Mouse (Mus musculus) liver, postnatal 0 days (tissue): ENCODE measurements around the gene Afdn.

Experiments
- CTCF ChIP-seq: sonication (generic); IDR thresholded peaks from 2 replicates; pipeline ENCODE4 v1.5.1; 2016; ENCODE audit warnings: antibody characterized with exemption, low read depth
- EP300 ChIP-seq: IDR thresholded peaks from 2 replicates; pipeline ENCODE4 v1.6.1; 2016; ENCODE audit warnings: antibody characterized with exemption, low read depth, mild to moderate bottlenecking

DNA sequence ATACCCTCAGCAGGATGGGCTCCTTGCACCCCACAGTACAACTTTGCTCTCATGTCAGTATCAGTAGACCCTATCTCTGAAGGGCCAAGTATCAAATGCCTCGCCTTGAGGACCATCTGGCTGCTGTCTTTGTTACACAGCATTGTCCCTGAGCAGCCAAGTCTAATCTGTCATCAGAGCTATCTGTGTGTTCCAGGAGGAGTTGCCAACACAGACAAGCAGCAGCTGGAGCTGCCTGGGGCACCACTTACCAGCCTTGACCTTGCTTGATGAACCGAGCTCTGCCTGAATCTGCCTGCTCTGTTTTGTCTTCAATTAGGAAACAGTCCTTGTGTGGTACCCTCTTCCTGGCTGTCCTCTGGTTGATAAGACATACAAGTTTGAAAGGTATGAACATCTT, 163.1 kb downstream of the Afdn start:
- no peak for TF ChIP-seq EP300
- TF ChIP-seq CTCF: no peak
